Mouse (Mus musculus): ENCODE measurements around the gene Map1s.

DNA sequence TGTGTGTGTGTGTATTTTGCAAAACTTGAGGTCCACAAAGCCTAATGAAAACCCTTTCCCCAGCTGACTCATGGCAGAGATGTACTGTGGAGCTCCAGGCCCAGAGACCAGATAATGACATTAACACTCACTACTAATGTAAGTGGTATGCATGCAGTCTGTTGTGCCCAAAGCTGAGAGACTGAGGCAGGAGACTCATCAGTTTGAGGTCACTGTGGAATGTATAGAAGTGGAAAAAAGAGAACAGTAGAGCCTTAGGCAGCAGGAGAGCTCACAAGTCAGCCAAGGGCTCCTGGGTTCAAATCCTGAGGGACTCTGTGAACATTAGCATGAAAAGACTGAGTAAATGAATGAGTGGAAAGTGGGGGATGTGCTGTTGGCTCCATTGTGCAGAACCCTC, 2.1 kb upstream of the Map1s start:
- TF ChIP-seq POLR2A (IDR thresholded peaks at IDR 0.05; ENCODE audit: insufficient read depth, low read depth, low read length) (no peak), CTCF (IDR thresholded peaks at IDR 0.05; ENCODE audit: insufficient read depth, low read depth, low read length) (no peak)
